Mouse (Mus musculus): Measurements from ENCODE around the gene Fkrp. TPM values are rescaled to one million over a fixed set of nuclear protein-coding genes. Genes with fewer than 3 reads are reported as not detected.

Gene Fkrp
- polyA plus RNA-seq, 1 experiment from 2014 or later: 52.1 TPM

GRCm38 (mm10) chr7:16810399-16810919 is 6.1 kb downstream of the Fkrp start:
- Histone ChIP-seq H3K4me1 (ENCODE audit: control insufficient read depth, insufficient read depth, low read length) (peaks cover 45% of the 10 kb centered on the region), H3K36me3 (ENCODE audit: control insufficient read depth, insufficient read depth, low read length) (peaks cover 4% of the 10 kb centered on the region), H3K4me3 (ENCODE audit: low read depth, low read length) (peak overlapping the region; percentile 62), H3K27ac (ENCODE audit: low read length) (peak overlapping the region; percentile 96), H3K27me3 (ENCODE audit: control insufficient read depth, insufficient read depth, low read depth, low read length) (no peaks in the 10 kb centered on the region), H3K9me3 (replicated peaks; ENCODE audit: control insufficient read depth, low read length, poor library complexity, severe bottlenecking) (no peaks in the 10 kb centered on the region), H3K9ac (ENCODE audit: low read depth, low read length) (peak overlapping the region; percentile 88), H3K4me2 (ENCODE audit: low read length) (peak overlapping the region; percentile 85)
- ATAC-seq: peak; percentile 1; the same call in 1 of the 2 replicates
- WGBS: 43% methylated on average over 28 of the region's 28 CpGs

- H3K27ac ChIP-seq (ENCODE audit: low read length): peak overlapping the region; percentile 96
- 31% methylated on average over 10 of the region's 10 CpGs for WGBS
Measured at GRCm38 (mm10) chr7:16809739-16810138, 6.8 kb downstream of the Fkrp start.

GRCm38 (mm10) chr7:16808647-16809046 is 7.9 kb downstream of the Fkrp start:
- peaks cover 4% of the 10 kb centered on the region for H3K36me3 ChIP-seq (ENCODE audit: control insufficient read depth, insufficient read depth, low read length)
- no peaks in the 10 kb centered on the region for H3K9me3 ChIP-seq (replicated peaks; ENCODE audit: control insufficient read depth, low read length, poor library complexity, severe bottlenecking)
- peaks cover 31% of the 10 kb centered on the region for H3K4me1 ChIP-seq (ENCODE audit: control insufficient read depth, insufficient read depth, low read length)
- H3K9ac ChIP-seq (ENCODE audit: low read depth, low read length): no peak overlapping the region
- H3K4me2 ChIP-seq (ENCODE audit: low read length): no peak overlapping the region
- H3K4me3 ChIP-seq (ENCODE audit: low read depth, low read length): no peak overlapping the region
- H3K27me3 ChIP-seq (ENCODE audit: control insufficient read depth, insufficient read depth, low read depth, low read length): no peaks in the 10 kb centered on the region
- no peak for ATAC-seq
- H3K27ac ChIP-seq (ENCODE audit: low read length): no peak overlapping the region
- WGBS: 91% methylated on average over 9 of the region's 9 CpGs

More at GRCm38 (mm10) chr7:16809739-16810138, 6.8 kb downstream of the Fkrp start:
- peak overlapping the region; percentile 62; the same call in 1 of the 2 replicates for H3K4me3 ChIP-seq (ENCODE audit: low read depth, low read length)
- no peak for ATAC-seq
- H3K4me1 ChIP-seq (ENCODE audit: control insufficient read depth, insufficient read depth, low read length): peaks cover 38% of the 10 kb centered on the region
- H3K4me2 ChIP-seq (ENCODE audit: low read length): peak overlapping the region; percentile 85
- H3K9ac ChIP-seq (ENCODE audit: low read depth, low read length): peak overlapping the region; percentile 17; the same call in 1 of the 2 replicates
- H3K27me3 ChIP-seq (ENCODE audit: control insufficient read depth, insufficient read depth, low read depth, low read length): no peaks in the 10 kb centered on the region
- H3K9me3 ChIP-seq (replicated peaks; ENCODE audit: control insufficient read depth, low read length, poor library complexity, severe bottlenecking): no peaks in the 10 kb centered on the region
- H3K36me3 ChIP-seq (ENCODE audit: control insufficient read depth, insufficient read depth, low read length): peaks cover 4% of the 10 kb centered on the region

GRCm38 (mm10) chr7:16807936-16808335 is 8.6 kb downstream of the Fkrp start:
- no peak for ATAC-seq

GRCm38 (mm10) chr7:16804409-16805028 is 12.0 kb downstream of the Fkrp start:
- no peak overlapping the region for H3K4me3 ChIP-seq (ENCODE audit: low read depth, low read length)
- no peak for ATAC-seq
- WGBS: 33% methylated on average over 8 of the region's 8 CpGs

More at GRCm38 (mm10) chr7:16807936-16808335, 8.6 kb downstream of the Fkrp start:
- Histone ChIP-seq H3K9me3 (replicated peaks; ENCODE audit: control insufficient read depth, low read length, poor library complexity, severe bottlenecking) (no peaks in the 10 kb centered on the region), H3K27me3 (ENCODE audit: control insufficient read depth, insufficient read depth, low read depth, low read length) (no peaks in the 10 kb centered on the region), H3K4me3 (ENCODE audit: low read depth, low read length) (no peak overlapping the region), H3K4me1 (ENCODE audit: control insufficient read depth, insufficient read depth, low read length) (peaks cover 26% of the 10 kb centered on the region), H3K4me2 (ENCODE audit: low read length) (no peak overlapping the region), H3K27ac (ENCODE audit: low read length) (no peak overlapping the region), H3K36me3 (ENCODE audit: control insufficient read depth, insufficient read depth, low read length) (peaks cover 4% of the 10 kb centered on the region), H3K9ac (ENCODE audit: low read depth, low read length) (no peak overlapping the region)
- WGBS: 92% methylated on average over 9 of the region's 9 CpGs

GRCm38 (mm10) chr7:16794886-16795285 is 21.6 kb downstream of the Fkrp start:
- no peak for ATAC-seq
- Histone ChIP-seq H3K27me3 (ENCODE audit: control insufficient read depth, insufficient read depth, low read depth, low read length) (no peaks in the 10 kb centered on the region), H3K9ac (ENCODE audit: low read depth, low read length) (no peak overlapping the region), H3K9me3 (replicated peaks; ENCODE audit: control insufficient read depth, low read length, poor library complexity, severe bottlenecking) (no peaks in the 10 kb centered on the region), H3K4me1 (ENCODE audit: control insufficient read depth, insufficient read depth, low read length) (no peaks in the 10 kb centered on the region), H3K4me2 (ENCODE audit: low read length) (no peak overlapping the region), H3K27ac (ENCODE audit: low read length) (no peak overlapping the region), H3K36me3 (ENCODE audit: control insufficient read depth, insufficient read depth, low read length) (no peaks in the 10 kb centered on the region), H3K4me3 (ENCODE audit: low read depth, low read length) (no peak overlapping the region)
- 92% methylated on average over 5 of the region's 5 CpGs for WGBS

More at GRCm38 (mm10) chr7:16804409-16805028, 12.0 kb downstream of the Fkrp start:
- H3K27ac ChIP-seq (ENCODE audit: low read length): no peak overlapping the region
- H3K4me2 ChIP-seq (ENCODE audit: low read length): no peak overlapping the region
- no peak overlapping the region for H3K9ac ChIP-seq (ENCODE audit: low read depth, low read length)
- peaks cover 2% of the 10 kb centered on the region; the same call in 1 of the 2 replicates for H3K4me1 ChIP-seq (ENCODE audit: control insufficient read depth, insufficient read depth, low read length)
- H3K9me3 ChIP-seq (replicated peaks; ENCODE audit: control insufficient read depth, low read length, poor library complexity, severe bottlenecking): no peaks in the 10 kb centered on the region
- peaks cover 4% of the 10 kb centered on the region for H3K36me3 ChIP-seq (ENCODE audit: control insufficient read depth, insufficient read depth, low read length)
- no peaks in the 10 kb centered on the region for H3K27me3 ChIP-seq (ENCODE audit: control insufficient read depth, insufficient read depth, low read depth, low read length)

GRCm38 (mm10) chr7:16793010-16793725 is 23.4 kb downstream of the Fkrp start:
- no peak for ATAC-seq
- Histone ChIP-seq H3K9me3 (replicated peaks; ENCODE audit: control insufficient read depth, low read length, poor library complexity, severe bottlenecking) (no peaks in the 10 kb centered on the region), H3K27ac (ENCODE audit: low read length) (no peak overlapping the region), H3K4me2 (ENCODE audit: low read length) (no peak overlapping the region), H3K9ac (ENCODE audit: low read depth, low read length) (no peak overlapping the region), H3K36me3 (ENCODE audit: control insufficient read depth, insufficient read depth, low read length) (no peaks in the 10 kb centered on the region), H3K27me3 (ENCODE audit: control insufficient read depth, insufficient read depth, low read depth, low read length) (no peaks in the 10 kb centered on the region), H3K4me1 (ENCODE audit: control insufficient read depth, insufficient read depth, low read length) (no peaks in the 10 kb centered on the region), H3K4me3 (ENCODE audit: low read depth, low read length) (no peak overlapping the region)
- 92% methylated on average over 19 of the region's 19 CpGs for WGBS

GRCm38 (mm10) chr7:16792316-16792715 is 24.2 kb downstream of the Fkrp start:
- Histone ChIP-seq H3K27me3 (ENCODE audit: control insufficient read depth, insufficient read depth, low read depth, low read length) (no peaks in the 10 kb centered on the region), H3K4me2 (ENCODE audit: low read length) (no peak overlapping the region), H3K4me1 (ENCODE audit: control insufficient read depth, insufficient read depth, low read length) (no peaks in the 10 kb centered on the region), H3K9ac (ENCODE audit: low read depth, low read length) (no peak overlapping the region), H3K4me3 (ENCODE audit: low read depth, low read length) (no peak overlapping the region), H3K27ac (ENCODE audit: low read length) (no peak overlapping the region), H3K9me3 (replicated peaks; ENCODE audit: control insufficient read depth, low read length, poor library complexity, severe bottlenecking) (no peaks in the 10 kb centered on the region), H3K36me3 (ENCODE audit: control insufficient read depth, insufficient read depth, low read length) (no peaks in the 10 kb centered on the region)
- ATAC-seq: no peak
- 85% methylated on average over 5 of the region's 5 CpGs for WGBS
